Mouse (Mus musculus): Measurements from ENCODE around the gene Slc25a39.

- TF ChIP-seq CTCF (IDR thresholded peaks at IDR 0.05; ENCODE audit: borderline replicate concordance, extremely low read depth, insufficient read depth, insufficient read length) = peak; percentile 94
- TF ChIP-seq POLR2A (IDR thresholded peaks at IDR 0.05; ENCODE audit: borderline replicate concordance, extremely low read depth, insufficient read depth, insufficient read length, poor library complexity, severe bottlenecking) = no peak
These were observed 4.0 kb upstream of the Slc25a39 start for GRCm38 (mm10) chr11:102411704-102412103.
